Mouse (Mus musculus): ENCODE results near the gene Nxph3.
A peak's percentile ranks its signal among the peaks of the same experiment; 100 is the strongest.
"Not testable (repeated sequence)": the region's sequence is repeated elsewhere in the genome, so short reads cannot be mapped to it uniquely, and the experiment has no call there.

The Nxph3 gene

GRCm38 (mm10) chr11:95519299-95519698, 4.9 kb upstream of the Nxph3 start:
- DNase-seq (ENCODE audit: low spot score): no peak

- DNase-seq (ENCODE audit: low spot score): no peak
Measured at GRCm38 (mm10) chr11:95517162-95517561, 2.8 kb upstream of the Nxph3 start.

GRCm38 (mm10) chr11:95516491-95516911, 2.1 kb upstream of the Nxph3 start:
- no peak for DNase-seq (ENCODE audit: low spot score)

- DNase-seq (ENCODE audit: low spot score): no peak
Measured at GRCm38 (mm10) chr11:95515376-95516323, 1.3 kb upstream of the Nxph3 start.

- DNase-seq (ENCODE audit: low spot score): peak; percentile 17
Measured at GRCm38 (mm10) chr11:95513461-95514297, 691 bp downstream of the Nxph3 start.

- no peak for DNase-seq (ENCODE audit: low spot score)
Measured at GRCm38 (mm10) chr11:95512383-95512782, 2.0 kb downstream of the Nxph3 start.

- no peak for DNase-seq (ENCODE audit: low spot score)
Measured at GRCm38 (mm10) chr11:95511919-95512318, 2.5 kb downstream of the Nxph3 start.

GRCm38 (mm10) chr11:95510631-95511030, 3.7 kb downstream of the Nxph3 start:
- no peak for DNase-seq (ENCODE audit: low spot score)

- peak; percentile 14 for DNase-seq (ENCODE audit: low spot score)
Measured at GRCm38 (mm10) chr11:95509126-95509717, 5.1 kb downstream of the Nxph3 start.

GRCm38 (mm10) chr11:95508211-95508926, 6.0 kb downstream of the Nxph3 start:
- no peak for DNase-seq (ENCODE audit: low spot score)

- DNase-seq (ENCODE audit: low spot score): no peak
Measured at GRCm38 (mm10) chr11:95507785-95508184, 6.6 kb downstream of the Nxph3 start.

GRCm38 (mm10) chr11:95507041-95507716, 7.2 kb downstream of the Nxph3 start:
- peak; percentile 11 for DNase-seq (ENCODE audit: low spot score)

- no peak for DNase-seq (ENCODE audit: low spot score)
Measured at GRCm38 (mm10) chr11:95504271-95504731, 10.1 kb downstream of the Nxph3 start.

GRCm38 (mm10) chr11:95503581-95504180, 10.7 kb downstream of the Nxph3 start:
- DNase-seq (ENCODE audit: low spot score): no peak

GRCm38 (mm10) chr11:95501826-95502225, 12.5 kb downstream of the Nxph3 start:
- not testable (repeated sequence) for DNase-seq (ENCODE audit: low spot score)

GRCm38 (mm10) chr11:95500836-95501235, 13.5 kb downstream of the Nxph3 start:
- no peak for DNase-seq (ENCODE audit: low spot score)

- DNase-seq (ENCODE audit: low spot score): no peak
Measured at GRCm38 (mm10) chr11:95500412-95500811, 14.0 kb downstream of the Nxph3 start.

GRCm38 (mm10) chr11:95497921-95498320, 16.4 kb downstream of the Nxph3 start:
- DNase-seq (ENCODE audit: low spot score): no peak

GRCm38 (mm10) chr11:95495883-95496282, 18.5 kb downstream of the Nxph3 start:
- no peak for DNase-seq (ENCODE audit: low spot score)

- no peak for DNase-seq (ENCODE audit: low spot score)
Measured at GRCm38 (mm10) chr11:95494374-95494773, 20.0 kb downstream of the Nxph3 start.

GRCm38 (mm10) chr11:95493950-95494349, 20.4 kb downstream of the Nxph3 start:
- no peak for DNase-seq (ENCODE audit: low spot score)
